Mouse (Mus musculus) mouse embryonic stem cell (cell line): ENCODE results near the gene Sgk1.

Experiments used
- in situ Hi-C, 2 experiments: fragments of 300-500 bp; cut with MboI; formaldehyde crosslinking; loops; 1 replicate in 1 of 2; 3 replicates in 1 of 2; pipeline ENCODE4 v1.14.3; 2019 to 2020; ENCODE audit warnings: low sequenced_read_pairs in 2 of 2, low pct_unique_long_range_greater_than_20kb in 1 of 2, mixed read lengths in 1 of 2; ENCODE audit not compliant: unreplicated experiment in 1 of 2

Sgk1 gene

DNA sequence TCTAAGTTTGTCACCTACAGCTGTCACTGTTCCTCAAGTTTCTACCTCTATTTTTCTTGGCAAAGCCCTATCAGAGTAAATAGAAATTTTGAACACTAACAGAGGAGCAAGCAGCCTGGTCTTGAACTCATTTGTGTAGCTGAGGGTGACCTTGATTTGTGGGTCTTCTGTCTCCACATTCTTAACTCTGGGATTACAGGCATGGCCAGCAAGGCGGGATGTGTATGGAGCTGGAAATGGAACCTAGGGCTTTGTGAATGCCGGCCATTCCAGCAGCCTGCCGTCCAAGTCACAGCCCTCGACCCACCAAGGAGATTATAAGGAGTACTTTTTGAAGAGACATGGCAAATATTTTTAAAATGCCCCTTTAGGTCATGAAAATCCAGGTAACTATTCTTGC, 56.2 kb downstream of the Sgk1 start:
- in situ Hi-C loops = no loop called here

- in situ Hi-C loops = no loop called here
Observed at GRCm38 (mm10) chr10:21941235-21941634, 59.3 kb downstream of the Sgk1 start.

- in situ Hi-C loops = no loop called here
Observed at GRCm38 (mm10) chr10:21943145-21943700, 61.2 kb downstream of the Sgk1 start.

DNA sequence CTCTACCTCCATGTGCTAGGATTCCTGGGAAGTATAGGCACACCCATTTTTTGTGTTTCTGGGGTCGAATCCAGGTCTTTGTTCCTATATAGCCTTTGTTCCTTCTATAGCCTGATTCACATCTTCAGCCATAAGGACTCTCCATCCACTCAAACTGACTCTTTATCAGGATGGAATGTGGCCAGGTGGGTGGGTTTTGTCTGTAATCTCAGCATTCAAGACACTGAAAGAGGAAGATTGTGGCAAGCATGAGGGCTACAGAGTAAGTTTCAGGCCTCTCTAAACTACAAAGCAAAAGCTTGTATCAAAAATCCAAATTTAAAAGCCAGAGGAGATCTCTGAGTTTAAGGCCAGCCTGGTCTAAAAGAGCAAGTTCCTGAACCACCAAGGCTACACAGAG, 63.2 kb downstream of the Sgk1 start:
- in situ Hi-C loops = no loop called here

- in situ Hi-C loops = no loop called here
Observed at GRCm38 (mm10) chr10:21946751-21947351, 64.9 kb downstream of the Sgk1 start.

DNA sequence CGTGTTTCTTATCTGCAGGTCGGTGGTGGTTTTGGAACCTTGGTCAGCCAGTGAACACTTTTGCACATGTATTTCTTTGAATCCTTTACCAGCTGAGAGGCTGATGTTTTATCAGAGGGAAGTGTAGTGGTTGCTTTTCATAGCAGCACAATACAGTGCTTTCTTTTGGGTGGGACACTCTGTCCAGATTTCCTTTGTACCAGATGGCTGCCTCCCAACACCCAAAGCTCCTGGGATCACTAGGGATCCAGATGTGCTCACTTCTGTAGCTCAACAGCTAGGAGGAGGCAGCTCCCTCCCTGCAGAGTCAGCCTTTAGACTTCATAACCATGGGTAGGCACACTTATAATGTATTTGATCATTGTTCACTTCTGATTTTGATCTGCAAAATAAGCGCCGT, 70.5 kb downstream of the Sgk1 start:
- in situ Hi-C loops = no loop called here

DNA sequence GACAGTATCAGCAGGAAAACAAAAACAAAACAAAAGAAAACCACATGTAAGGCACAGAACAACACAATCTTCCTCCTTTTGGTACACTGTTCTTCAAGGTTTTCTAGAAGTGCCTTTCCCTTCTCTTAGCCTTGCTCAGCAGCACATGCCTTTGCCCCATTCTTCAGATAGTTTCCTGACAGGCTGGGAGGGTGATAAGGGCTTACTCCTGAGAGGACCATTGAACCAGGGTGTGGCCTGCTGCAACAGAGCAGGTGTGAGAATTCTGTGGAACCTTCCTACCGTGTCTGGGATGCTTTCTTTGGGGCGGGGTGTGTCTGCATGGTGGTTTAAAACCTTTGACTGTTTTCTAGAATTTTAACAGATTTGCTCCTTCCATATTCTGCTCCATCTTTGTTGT, 79.1 kb downstream of the Sgk1 start:
- in situ Hi-C loops = no loop called here

DNA sequence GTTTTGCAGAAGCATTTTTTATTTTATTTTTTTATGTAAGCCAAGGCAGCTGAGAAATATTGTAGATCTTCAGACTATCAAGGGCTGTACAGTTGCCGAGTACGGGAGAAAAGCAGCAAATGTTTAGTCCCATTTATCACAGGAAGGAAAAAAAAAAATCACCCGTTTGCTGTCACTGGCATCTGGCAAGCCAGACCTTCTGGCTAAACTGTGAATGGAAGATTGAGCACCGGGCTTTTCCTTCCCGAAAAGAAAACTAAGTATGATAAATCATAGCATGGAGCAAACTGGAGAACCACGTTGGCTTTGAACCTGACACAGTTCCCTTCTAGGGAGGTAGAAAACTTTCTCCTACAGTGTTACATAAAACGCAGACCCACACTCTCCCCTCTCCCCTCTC, 81.0 kb downstream of the Sgk1 start:
- in situ Hi-C loops = no loop called here

DNA sequence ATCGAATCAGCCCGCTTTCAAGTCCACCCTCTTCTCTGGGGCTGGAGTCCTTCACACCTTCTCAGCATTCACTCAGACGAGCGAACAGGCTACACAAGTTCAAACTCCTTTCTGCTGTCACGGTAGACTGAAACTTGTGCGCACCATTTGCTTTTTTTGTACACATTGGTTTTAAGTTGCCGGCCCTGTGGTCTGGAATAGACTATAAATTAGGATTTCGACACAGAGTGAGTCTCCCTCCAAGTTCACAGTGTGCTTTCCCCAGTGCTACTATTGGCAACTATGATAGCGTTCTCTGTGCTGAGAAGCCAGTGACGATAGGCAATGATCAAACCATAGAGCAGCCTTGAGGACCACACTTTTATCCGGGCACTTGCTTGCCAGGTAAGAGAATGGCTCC, 91.7 kb downstream of the Sgk1 start:
- in situ Hi-C loops = no loop called here

DNA sequence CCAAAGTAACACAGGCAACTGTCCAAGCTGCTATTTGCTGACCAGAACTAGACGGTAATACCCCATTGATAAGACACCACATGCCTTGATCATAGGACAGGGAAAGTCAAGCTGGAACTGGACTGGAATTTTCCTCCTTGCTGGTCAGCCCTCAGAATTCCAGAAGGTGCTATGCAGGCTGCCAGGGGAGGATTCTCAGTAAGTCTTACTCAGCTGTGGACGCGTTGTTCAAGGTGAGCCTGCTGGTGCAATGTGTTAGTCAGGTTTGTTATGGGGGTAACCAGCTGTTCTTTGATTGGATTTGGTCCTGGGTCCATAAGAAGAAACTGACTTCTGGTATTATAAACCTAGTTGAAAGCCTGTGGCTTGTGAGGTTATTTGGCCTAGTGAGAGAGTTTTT, 92.8 kb downstream of the Sgk1 start:
- in situ Hi-C loops = no loop called here

- in situ Hi-C loops = no loop called here
Observed at GRCm38 (mm10) chr10:21975384-21975783, 93.4 kb downstream of the Sgk1 start.

DNA sequence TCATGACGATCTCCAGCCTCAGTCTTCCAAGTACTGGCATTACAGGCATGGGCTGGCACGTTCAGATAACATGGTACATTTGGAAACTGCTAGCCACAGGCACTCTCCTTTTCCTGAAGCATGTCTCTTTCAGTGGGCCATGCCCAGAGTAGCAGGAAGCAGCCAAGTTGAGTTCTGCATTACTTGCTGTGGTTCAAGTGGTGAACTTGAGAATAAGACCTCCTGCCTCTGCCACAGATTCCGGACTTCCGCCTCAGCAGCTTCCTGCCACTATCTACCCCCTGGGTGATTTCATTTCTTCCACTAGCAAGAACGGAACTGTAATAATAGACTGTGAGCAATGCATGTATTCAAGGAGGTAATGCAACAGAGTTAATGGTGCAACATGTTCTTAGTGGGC, 94.3 kb downstream of the Sgk1 start:
- in situ Hi-C loops = no loop called here

- in situ Hi-C loops = no loop called here
Observed at GRCm38 (mm10) chr10:21978421-21978820, 96.4 kb downstream of the Sgk1 start.

GRCm38 (mm10) chr10:21979286-21979965, 97.4 kb downstream of the Sgk1 start:
- in situ Hi-C loops = no loop called here

- in situ Hi-C loops = no loop called here
Observed at GRCm38 (mm10) chr10:21980780-21981435, 98.9 kb downstream of the Sgk1 start.

DNA sequence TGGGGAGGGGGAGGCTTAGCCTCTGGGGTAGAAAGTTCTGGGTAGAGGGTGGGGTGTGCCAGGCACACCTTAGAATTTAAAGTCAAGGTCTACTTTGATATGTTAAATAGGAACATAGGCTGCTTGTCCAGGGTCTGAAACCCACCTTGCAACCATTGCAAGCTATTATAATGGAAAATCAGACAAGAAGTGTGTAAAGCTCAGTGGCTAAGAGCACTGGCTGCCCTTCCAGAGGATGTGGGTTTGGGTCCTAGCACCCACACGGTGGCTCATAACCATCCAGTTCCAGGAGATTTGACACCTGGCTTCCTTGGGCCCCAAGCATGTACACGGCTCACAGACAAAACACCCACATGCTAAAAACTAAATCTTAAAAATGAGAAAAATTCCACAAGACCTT, 100.3 kb downstream of the Sgk1 start:
- in situ Hi-C loops = no loop called here

GRCm38 (mm10) chr10:21988489-21988888, 106.5 kb downstream of the Sgk1 start:
- in situ Hi-C loops = loop anchor here (5.0 kb wide), 1 partner anchor 141 kb away; no protein-coding TSS in a partner anchor

DNA sequence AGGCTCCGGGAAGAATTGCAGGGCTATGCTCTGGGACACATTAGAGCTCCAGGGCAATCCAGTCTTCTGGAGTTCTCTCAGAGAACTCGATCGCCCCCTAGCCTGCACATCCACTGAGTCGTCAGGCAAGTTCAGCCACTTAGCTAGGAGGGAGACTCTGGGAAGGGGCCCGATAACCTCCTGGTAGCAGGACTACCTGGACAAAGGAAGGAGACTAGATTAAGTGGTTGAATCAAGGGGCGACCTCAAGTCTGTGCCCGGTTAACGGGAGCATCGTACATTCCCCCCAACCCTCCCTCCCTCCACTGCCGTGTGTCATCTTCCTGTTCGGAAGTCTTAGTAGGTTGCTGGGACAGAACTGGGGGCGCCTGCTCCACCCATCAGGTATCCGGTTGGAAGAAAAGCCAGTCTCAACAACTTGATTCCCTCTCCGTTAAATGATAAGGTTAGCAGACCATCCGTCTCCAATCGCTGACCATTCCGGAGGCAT, 109.4 kb downstream of the Sgk1 start:
- in situ Hi-C loops = no loop called here

- in situ Hi-C loops = no loop called here
Observed at GRCm38 (mm10) chr10:21991986-21992833, 110.2 kb downstream of the Sgk1 start.
